Mouse (Mus musculus) spleen, adult 18-20 months (tissue): ENCODE data around the gene Esrra.

Source experiments
- DNase-seq, 2 experiments: peaks; one replicate each; pipeline ENCODE4 v3.0.0; 2022; ENCODE audit warnings: mixed read lengths in 2 of 2

Gene Esrra

GRCm38 (mm10) chr19:6919876-6920740 is 1.5 kb downstream of the Esrra start:
- DNase-seq, result no peak

- no peak for DNase-seq
These were observed 2.2 kb downstream of the Esrra start for GRCm38 (mm10) chr19:6919431-6919830.

DNA sequence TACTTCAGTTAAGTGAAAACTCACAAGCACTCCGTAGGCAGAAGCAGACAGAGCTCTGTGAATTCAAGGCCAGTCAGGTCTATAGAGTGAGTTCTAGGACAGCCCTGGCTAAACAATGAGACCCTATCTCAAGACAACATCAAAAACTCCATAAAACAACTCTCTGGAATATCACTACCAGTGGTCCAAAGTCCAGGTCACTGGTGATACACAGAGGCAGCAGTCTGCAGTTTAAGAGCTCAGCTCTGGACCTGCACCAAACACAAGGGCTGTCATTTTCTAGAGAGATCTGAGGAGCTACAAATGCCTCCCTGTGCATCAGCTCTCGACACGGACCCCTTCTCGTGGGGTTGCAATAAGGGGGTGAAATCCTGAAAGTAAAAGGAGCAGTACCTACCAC is 3.3 kb downstream of the Esrra start:
- no peak for DNase-seq

DNA sequence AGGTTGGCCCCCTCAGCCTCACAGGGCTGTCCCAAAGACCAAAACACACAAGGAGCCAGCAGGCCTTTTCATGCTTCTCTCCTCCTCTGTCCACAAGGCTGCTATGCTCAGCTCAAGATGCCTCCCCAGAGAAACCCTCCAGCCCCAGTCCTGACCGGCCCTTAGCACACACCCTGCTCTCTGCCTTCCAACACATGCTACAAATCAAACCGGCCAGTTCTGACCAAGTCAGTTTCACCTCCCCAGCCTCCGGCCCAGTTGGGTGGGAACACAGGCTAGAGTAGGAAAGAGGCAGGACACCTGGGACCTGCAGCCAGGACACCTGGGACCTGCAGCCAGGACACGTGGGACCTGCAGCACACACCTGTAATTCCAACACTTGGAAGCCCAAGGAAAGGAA is 5.1 kb downstream of the Esrra start:
- DNase-seq, result no peak

GRCm38 (mm10) chr19:6915276-6915675 is 6.3 kb downstream of the Esrra start:
- no peak for DNase-seq

- no peak for DNase-seq
These were observed 7.1 kb downstream of the Esrra start for GRCm38 (mm10) chr19:6914540-6914939.

DNA sequence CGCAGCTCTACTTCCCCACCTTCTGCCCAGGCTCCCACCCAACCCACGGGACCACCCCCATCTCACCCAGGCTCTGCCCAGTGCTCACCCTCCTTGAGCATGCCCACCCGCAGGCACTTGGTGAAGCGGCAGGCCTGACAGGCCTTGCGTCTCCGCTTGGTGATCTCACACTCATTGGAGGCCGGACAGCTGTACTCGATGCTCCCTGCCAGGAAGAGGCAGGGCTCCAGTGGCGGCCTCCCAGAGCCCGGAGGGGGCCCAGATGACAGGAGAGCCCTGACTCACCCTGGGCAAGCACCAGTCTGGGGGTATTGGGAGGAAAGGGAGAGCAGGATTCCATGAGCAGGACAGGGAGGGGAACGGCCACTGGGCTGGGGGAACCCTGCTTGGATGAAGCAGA is 7.6 kb downstream of the Esrra start:
- DNase-seq, result no peak

GRCm38 (mm10) chr19:6913036-6913435 is 8.6 kb downstream of the Esrra start:
- DNase-seq, result no peak

DNA sequence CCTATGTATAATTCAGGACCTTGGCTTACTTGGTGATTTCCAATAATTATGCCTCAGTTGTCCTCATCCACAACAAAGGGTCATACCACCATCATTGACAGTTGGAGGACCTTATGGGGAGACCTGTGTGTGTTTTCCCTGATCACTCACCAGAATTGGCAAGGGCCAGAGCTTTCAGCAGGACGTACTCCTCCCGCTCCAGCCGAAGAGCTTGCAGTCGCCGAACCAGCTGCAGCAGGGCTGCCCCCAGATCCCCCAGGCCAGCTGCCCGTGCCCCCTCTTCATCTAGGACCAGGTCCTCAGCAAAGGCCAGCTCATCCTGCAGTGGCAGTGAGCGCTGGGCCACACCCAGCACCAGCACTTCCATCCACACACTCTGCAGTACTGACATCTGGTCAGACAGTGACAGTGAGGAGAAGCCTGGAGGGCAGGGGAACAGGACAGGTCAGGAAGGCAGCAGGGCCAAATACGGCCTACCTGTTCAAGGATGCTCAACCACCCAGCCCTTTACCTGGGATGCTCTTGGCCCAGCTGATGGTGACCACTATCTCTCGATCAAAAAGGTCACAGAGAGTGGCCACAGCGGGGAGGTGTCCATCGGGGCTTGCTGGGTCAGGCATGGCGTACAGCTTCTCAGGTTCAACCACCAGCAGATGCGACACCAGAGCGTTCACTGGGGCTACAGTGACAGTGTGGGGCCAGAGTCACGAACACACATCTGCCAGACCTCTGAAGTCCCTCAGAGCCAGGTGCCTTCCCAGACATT is 9.2 kb downstream of the Esrra start:
- no peak for DNase-seq

- DNase-seq, result no peak
These were observed 10.2 kb downstream of the Esrra start for GRCm38 (mm10) chr19:6911101-6912074.

- DNase-seq, result peak; percentile 55
These were observed 11.3 kb downstream of the Esrra start for GRCm38 (mm10) chr19:6910306-6910705.

GRCm38 (mm10) chr19:6909507-6910289 is 11.9 kb downstream of the Esrra start, which contains the start of the genes Trmt112 and Prdx5:
Gene Trmt112, plus strand, starts transcription at chr19:6909698.
Gene Prdx5, minus strand, starts transcription at chr19:6910106.
- DNase-seq, result peak; percentile 84 to 86

DNA sequence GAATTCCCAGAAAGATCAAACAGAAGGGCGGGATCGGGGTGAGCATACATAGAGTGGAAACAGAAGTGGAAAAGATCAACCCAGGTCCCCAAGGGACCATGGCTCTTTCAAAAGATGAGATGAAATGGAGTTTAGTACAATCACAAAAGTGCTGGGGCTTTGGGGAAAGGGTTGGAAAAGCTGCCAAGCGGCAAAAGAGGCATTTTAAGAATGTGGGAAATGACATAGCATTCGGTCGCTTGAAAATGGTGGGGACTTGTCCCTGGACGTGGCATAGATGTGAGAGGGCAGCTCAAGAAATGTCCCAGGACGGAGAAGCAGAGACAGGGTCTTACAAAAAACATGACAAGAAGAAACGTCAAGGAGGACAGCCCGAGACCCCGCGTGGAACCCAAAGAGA is 12.6 kb downstream of the Esrra start:
- DNase-seq, result no peak

DNA sequence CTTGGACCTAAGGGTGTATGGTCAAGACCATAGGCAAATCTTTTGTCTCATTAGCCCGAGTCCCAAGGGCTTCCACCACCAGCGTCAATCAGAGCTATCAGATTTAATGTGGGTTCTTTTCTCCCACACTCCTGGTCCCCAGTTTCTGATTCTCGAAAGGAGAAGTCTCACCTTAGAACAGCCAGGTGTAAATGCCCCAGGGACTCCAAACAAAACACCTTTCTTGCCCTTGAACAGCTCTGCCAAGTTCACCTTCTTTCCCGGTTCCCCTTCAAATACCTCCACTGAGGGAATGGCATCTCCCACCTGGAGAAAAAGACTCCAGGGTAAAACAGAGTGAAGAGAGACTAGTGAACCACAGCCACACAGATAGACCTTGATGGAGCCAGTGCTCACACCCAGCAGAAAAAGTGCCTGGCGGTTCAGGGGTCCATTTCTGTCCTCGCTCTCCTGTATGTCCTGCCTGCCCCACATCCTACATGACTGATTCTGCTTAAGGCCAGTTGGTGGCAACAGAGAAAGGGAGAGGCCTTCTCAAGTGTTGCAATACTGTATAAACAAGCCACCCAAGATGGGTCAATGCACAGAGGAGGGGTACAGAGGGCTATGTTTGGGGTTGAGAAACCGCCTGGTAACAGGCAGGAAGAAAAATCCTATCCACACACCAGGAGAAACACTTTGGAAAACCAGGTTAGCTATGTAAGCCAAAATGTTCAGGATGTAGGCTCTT is 13.6 kb downstream of the Esrra start:
- DNase-seq, result no peak

DNA sequence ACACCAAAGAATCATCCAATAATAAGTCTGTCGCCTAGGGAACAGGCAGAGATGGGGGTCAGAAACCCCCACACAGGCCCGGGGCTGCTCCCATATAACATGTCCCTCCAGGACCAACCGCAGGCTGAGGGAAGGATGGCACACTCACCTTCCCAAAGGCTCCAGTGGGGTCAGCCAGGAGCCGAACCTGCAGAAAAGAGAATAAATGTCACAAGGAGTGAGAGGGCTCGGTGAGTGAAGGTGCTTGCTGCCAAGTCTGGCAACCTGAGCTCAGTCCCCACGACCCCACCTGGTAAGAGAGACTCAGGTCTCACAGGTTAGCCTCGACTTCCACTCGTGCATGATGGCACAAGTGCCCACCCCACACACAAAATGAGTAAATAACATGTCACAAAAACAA is 14.5 kb downstream of the Esrra start:
- DNase-seq, result no peak

GRCm38 (mm10) chr19:6906199-6906598 is 15.4 kb downstream of the Esrra start:
- no peak for DNase-seq

GRCm38 (mm10) chr19:6905498-6906159 is 16.0 kb downstream of the Esrra start:
- no peak for DNase-seq

DNA sequence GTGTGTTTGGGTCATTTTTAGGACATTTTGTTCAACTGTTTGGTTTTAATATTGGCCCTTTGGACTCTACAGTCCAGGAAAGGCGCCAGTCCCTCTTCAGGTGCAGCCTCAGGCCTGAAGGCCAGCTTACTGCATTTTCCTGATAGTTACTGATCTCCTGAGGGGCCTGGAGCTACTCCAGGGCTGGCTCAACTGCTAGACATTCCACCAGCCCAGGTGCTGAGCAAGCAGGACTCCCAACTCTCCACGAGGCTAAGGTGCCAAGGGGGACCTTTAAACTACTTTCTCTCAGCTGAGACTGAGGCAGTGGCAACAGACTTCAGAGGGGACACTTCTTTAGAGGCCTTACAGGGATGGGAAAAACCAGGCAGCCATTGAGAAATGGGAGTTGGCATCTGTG is 16.8 kb downstream of the Esrra start:
- DNase-seq, result no peak

GRCm38 (mm10) chr19:6903031-6903430 is 18.6 kb downstream of the Esrra start:
- no peak for DNase-seq

- no peak for DNase-seq
These were observed 22.0 kb downstream of the Esrra start for GRCm38 (mm10) chr19:6899641-6900040.
